Mouse (Mus musculus) gastrocnemius, adult 2 months (tissue): ENCODE results near the gene Diaph2. TPM values are rescaled to one million over a fixed set of nuclear protein-coding genes. Genes with fewer than 3 reads are reported as not detected.
A peak's percentile ranks its signal among the peaks of the same experiment; 100 is the strongest.
"Not testable (repeated sequence)": the region's sequence is repeated elsewhere in the genome, so short reads cannot be mapped to it uniquely, and the experiment has no call there.

ENCODE experiments used
- DNase-seq: peaks from one replicate; pipeline ENCODE4 v3.0.0; 2022
- H3K27ac ChIP-seq: fragments of 200-600 bp; 2 replicates; pipeline ENCODE4 v1.8.1; 2022; ENCODE audit warnings: mild to moderate bottlenecking
- H3K4me3 ChIP-seq: fragments of 200-600 bp; 2 replicates; pipeline ENCODE4 v1.8.1; 2022; ENCODE audit warnings: mild to moderate bottlenecking, moderate library complexity
- CTCF ChIP-seq: fragments of 200-600 bp; IDR thresholded peaks from 2 replicates; pipeline ENCODE4 v1.8.1; 2022; ENCODE audit warnings: antibody characterized with exemption, mild to moderate bottlenecking, moderate library complexity
- intact Hi-C: fragments of 180-260 bp; cut with DNase I; formaldehyde crosslinking; loops from one replicate; pipeline ENCODE4 v1.15.1; 2025
- total RNA-seq, 2 experiments: library from RNA; stranded (reverse); gene quantifications; 2 replicates each; pipeline ENCODE4 v1.2.3; 2021

Diaph2 gene
- total RNA-seq, 2 experiments from 2014 or later: 4.9 to 5.5 TPM

GRCm38 (mm10) chrX:129974816-129975215, 225.3 kb downstream of the Diaph2 start:
- no peak overlapping the region for H3K4me3 ChIP-seq
- H3K27ac ChIP-seq: no peak overlapping the region
- TF ChIP-seq CTCF: peak; percentile 33; the same call in 1 of the 2 replicates
- DNase-seq: no peak
- intact Hi-C loops: no loop called here

GRCm38 (mm10) chrX:130008210-130008609, 258.7 kb downstream of the Diaph2 start:
- intact Hi-C loops: no loop called here
- no peak overlapping the region for H3K27ac ChIP-seq
- H3K4me3 ChIP-seq: no peak overlapping the region
- TF ChIP-seq CTCF: no peak
- DNase-seq: no peak

GRCm38 (mm10) chrX:130019735-130020134, 270.2 kb downstream of the Diaph2 start:
- intact Hi-C loops: no loop called here
- Histone ChIP-seq H3K27ac (no peak overlapping the region), H3K4me3 (no peak overlapping the region)
- DNase-seq: no peak
- TF ChIP-seq CTCF: no peak

GRCm38 (mm10) chrX:130044525-130044924, 295.0 kb downstream of the Diaph2 start:
- Histone ChIP-seq H3K27ac (no peak overlapping the region), H3K4me3 (no peak overlapping the region)
- no peak for DNase-seq
- intact Hi-C loops: no loop called here
- no peak for TF ChIP-seq CTCF

GRCm38 (mm10) chrX:130149216-130149615, 399.7 kb downstream of the Diaph2 start:
- intact Hi-C loops: no loop called here
- Histone ChIP-seq H3K4me3 (no peak overlapping the region), H3K27ac (no peak overlapping the region)
- peak; percentile 22; the same call in 1 of the 2 replicates for TF ChIP-seq CTCF
- no peak for DNase-seq

- no peak for DNase-seq
- no peak for TF ChIP-seq CTCF
- intact Hi-C loops: no loop called here
- Histone ChIP-seq H3K27ac (no peak overlapping the region), H3K4me3 (no peak overlapping the region)
These were observed 402.6 kb downstream of the Diaph2 start for GRCm38 (mm10) chrX:130152164-130152563.

- no peak for TF ChIP-seq CTCF
- intact Hi-C loops: no loop called here
- no peak for DNase-seq
- Histone ChIP-seq H3K4me3 (no peak overlapping the region), H3K27ac (no peak overlapping the region)
These were observed 423.6 kb downstream of the Diaph2 start for GRCm38 (mm10) chrX:130173126-130173525.

GRCm38 (mm10) chrX:130187891-130188290, 438.3 kb downstream of the Diaph2 start:
- DNase-seq: no peak
- Histone ChIP-seq H3K4me3 (no peak overlapping the region), H3K27ac (no peak overlapping the region)
- intact Hi-C loops: no loop called here
- TF ChIP-seq CTCF: no peak

- intact Hi-C loops: no loop called here
- no peak overlapping the region for H3K4me3 ChIP-seq
- H3K27ac ChIP-seq: no peak overlapping the region
- DNase-seq: no peak
- TF ChIP-seq CTCF: no peak
These were observed 438.9 kb downstream of the Diaph2 start for GRCm38 (mm10) chrX:130188449-130188848.

- no peak overlapping the region for H3K27ac ChIP-seq
- DNase-seq: no peak
- intact Hi-C loops: no loop called here
- TF ChIP-seq CTCF: no peak
- no peak overlapping the region for H3K4me3 ChIP-seq
These were observed 439.7 kb downstream of the Diaph2 start for GRCm38 (mm10) chrX:130189250-130189649.

GRCm38 (mm10) chrX:130197412-130197811, 447.9 kb downstream of the Diaph2 start:
- intact Hi-C loops, H3K27ac ChIP-seq, DNase-seq, H3K4me3 ChIP-seq: not testable (repeated sequence)

- TF ChIP-seq CTCF: no peak
- no peak overlapping the region for H3K4me3 ChIP-seq
- intact Hi-C loops: no loop called here
- no peak for DNase-seq
- H3K27ac ChIP-seq: no peak overlapping the region
These were observed 455.7 kb downstream of the Diaph2 start for GRCm38 (mm10) chrX:130205243-130205642.

GRCm38 (mm10) chrX:130212227-130212626, 462.7 kb downstream of the Diaph2 start:
- DNase-seq: no peak
- no peak overlapping the region for H3K4me3 ChIP-seq
- intact Hi-C loops: no loop called here
- TF ChIP-seq CTCF: no peak
- no peak overlapping the region for H3K27ac ChIP-seq

- no peak for TF ChIP-seq CTCF
These were observed 463.2 kb downstream of the Diaph2 start for GRCm38 (mm10) chrX:130212759-130213158.

GRCm38 (mm10) chrX:130230045-130230444, 480.5 kb downstream of the Diaph2 start:
- no peak overlapping the region for H3K4me3 ChIP-seq
- no peak for TF ChIP-seq CTCF

More at GRCm38 (mm10) chrX:130212759-130213158, 463.2 kb downstream of the Diaph2 start:
- Histone ChIP-seq H3K27ac (no peak overlapping the region), H3K4me3 (no peak overlapping the region)
- intact Hi-C loops: no loop called here
- DNase-seq: no peak

More at GRCm38 (mm10) chrX:130230045-130230444, 480.5 kb downstream of the Diaph2 start:
- no peak for DNase-seq
- intact Hi-C loops: no loop called here
- H3K27ac ChIP-seq: no peak overlapping the region
